Mouse (Mus musculus) forebrain, embryonic 16.5 days (tissue): ENCODE results near the gene Crcp. TPM values are rescaled to one million over a fixed set of nuclear protein-coding genes. Genes with fewer than 3 reads are reported as not detected.

ENCODE experiments used
- ATAC-seq: fragments of 200-750 bp; cut with Nextera tagmentation; 2 replicates; pipeline ENCODE4 v1.8.0; 2017; ENCODE audit warnings: mild to moderate bottlenecking, moderate library complexity
- H3K27ac ChIP-seq: fragments of 300-500 bp; sonication (generic); 2 replicates; pipeline ENCODE4 v1.5.1; 2014; ENCODE audit warnings: low read length, control low read depth
- H3K27me3 ChIP-seq: fragments of 300-500 bp; sonication (generic); replicated peaks from 2 replicates; pipeline ENCODE4 v1.6.1; 2014; ENCODE audit warnings: low read length; ENCODE audit not compliant: control insufficient read depth, insufficient read depth
- H3K36me3 ChIP-seq: fragments of 300-500 bp; sonication (generic); 2 replicates; pipeline ENCODE4 v1.6.1; 2014; ENCODE audit not compliant: control insufficient read depth, insufficient read depth
- H3K4me1 ChIP-seq: fragments of 300-500 bp; sonication (generic); replicated peaks from 2 replicates; pipeline ENCODE4 v1.6.1; 2014; ENCODE audit warnings: low read length; ENCODE audit not compliant: control insufficient read depth, insufficient read depth
- H3K4me2 ChIP-seq: fragments of 300-500 bp; sonication (generic); 2 replicates; pipeline ENCODE4 v1.6.1; 2014; ENCODE audit warnings: mild to moderate bottlenecking, low read length, control low read depth
- H3K4me3 ChIP-seq: fragments of 300-500 bp; sonication (generic); replicated peaks from 2 replicates; pipeline ENCODE4 v1.5.1; 2014; ENCODE audit warnings: mild to moderate bottlenecking, low read length, control low read depth
- H3K9ac ChIP-seq: fragments of 300-500 bp; sonication (generic); replicated peaks from 2 replicates; pipeline ENCODE4 v1.6.1; 2014; ENCODE audit warnings: low read depth, low read length, control low read depth
- H3K9me3 ChIP-seq: fragments of 300-500 bp; sonication (generic); 2 replicates; pipeline ENCODE4 v1.6.1; 2016; ENCODE audit warnings: low read length; ENCODE audit not compliant: control insufficient read depth
- WGBS: fragments of 180-500 bp; shearing (Covaris S2); extraction: QIAGEN DNeasy Blood & Tissue Kit; methylation state at CpG from one replicate; pipeline ENCODE4 v1.1.7; 2014; 5-methylcytosine and 5-hydroxymethylcytosine counted together
- polyA plus RNA-seq: library from polyadenylated mRNA; unstranded; fragments of >200 nt; fragmentation: Nextera tagmentation; extraction: Ambion mirVana; gene quantifications from 2 replicates; pipeline ENCODE4 v1.2.1, GENCODE M21; 2015

Gene Crcp
- 73.7 and 81.4 TPM in 2 replicates for polyA plus RNA-seq

DNA sequence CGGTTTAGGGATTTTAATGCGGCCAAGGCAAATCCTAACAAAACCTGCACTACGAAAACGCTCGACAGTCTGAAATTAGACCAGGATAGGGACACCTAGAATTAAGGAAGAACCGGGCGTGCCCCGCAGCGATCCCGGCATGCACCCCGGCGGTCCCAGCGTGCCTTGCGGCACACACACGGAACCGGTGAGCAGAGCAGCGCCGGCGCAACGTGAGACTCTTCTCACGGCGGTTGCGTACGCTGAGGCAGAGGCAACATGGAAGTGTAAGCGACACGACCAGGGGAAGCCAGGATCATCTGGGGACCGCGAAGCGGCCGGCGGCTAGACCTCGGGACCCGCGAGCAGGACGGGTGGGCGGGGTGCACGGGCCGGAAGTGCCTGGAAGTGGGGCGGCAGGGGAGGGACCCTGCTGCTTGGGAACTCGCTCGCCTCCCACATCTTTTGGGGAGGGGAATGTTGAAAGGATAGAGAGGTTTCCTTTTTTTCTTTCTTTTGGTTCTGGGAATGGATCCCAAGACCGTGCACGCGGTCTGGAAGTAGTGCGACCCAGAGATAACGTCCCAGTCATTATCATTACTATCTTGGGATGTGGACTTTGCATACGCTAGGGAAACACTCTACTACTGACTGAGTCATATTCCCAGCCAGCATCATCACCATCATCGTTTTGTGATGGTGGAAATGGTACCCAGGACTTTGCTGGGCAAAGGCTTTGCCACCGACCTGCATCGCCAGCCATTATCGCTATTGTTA is at the start of gene Crcp, which contains the start of gene Asl:
Crcp (plus strand) TSS at position 149 of the 756 bp plus-strand sequence.
Asl (minus strand) TSS at position 106 of the 756 bp plus-strand sequence.
- Histone ChIP-seq H3K9me3 (no peaks in the 10 kb centered on the region), H3K36me3 (no peaks in the 10 kb centered on the region), H3K27ac (peak within 1 kb of the TSS; percentile 89), H3K4me3 (peak within 1 kb of the TSS; percentile 66), H3K27me3 (no peaks in the 10 kb centered on the region), H3K4me1 (peaks cover 9% of the 10 kb centered on the region), H3K9ac (peak within 1 kb of the TSS; percentile 74), H3K4me2 (peak within 1 kb of the TSS; percentile 72)
- ATAC-seq = peak; percentile 89
- WGBS = 2% methylated on average over 51 of the region's 51 CpGs

DNA sequence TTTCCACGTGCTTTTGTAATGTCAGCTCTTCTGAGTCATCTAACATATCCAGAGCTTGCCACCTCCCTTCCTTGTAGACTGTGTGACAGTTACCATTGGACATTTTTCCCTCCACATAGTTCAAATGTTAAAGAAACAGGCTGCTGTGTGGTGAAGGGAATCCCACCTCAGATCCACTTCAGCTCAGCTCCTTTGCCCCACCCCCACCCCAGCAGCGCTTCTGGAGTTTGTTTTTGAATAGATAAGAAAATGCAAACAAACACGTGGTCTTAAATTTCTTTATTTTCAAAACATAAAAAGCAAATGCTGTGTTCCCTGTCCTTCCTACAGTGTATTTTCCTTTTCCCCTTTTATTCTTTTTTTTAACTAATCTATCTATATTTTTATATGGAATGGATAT is 48.9 kb upstream of the Crcp start:
- H3K9ac ChIP-seq = no peak overlapping the region
- no peak for ATAC-seq
- H3K9me3 ChIP-seq = no peaks in the 10 kb centered on the region
- H3K4me1 ChIP-seq = no peaks in the 10 kb centered on the region
- H3K4me2 ChIP-seq = no peak overlapping the region
- H3K36me3 ChIP-seq = no peaks in the 10 kb centered on the region
- no peaks in the 10 kb centered on the region for H3K27me3 ChIP-seq
- H3K27ac ChIP-seq = no peak overlapping the region
- H3K4me3 ChIP-seq = no peak overlapping the region
- WGBS = 81% methylated on average over 3 of the region's 3 CpGs

DNA sequence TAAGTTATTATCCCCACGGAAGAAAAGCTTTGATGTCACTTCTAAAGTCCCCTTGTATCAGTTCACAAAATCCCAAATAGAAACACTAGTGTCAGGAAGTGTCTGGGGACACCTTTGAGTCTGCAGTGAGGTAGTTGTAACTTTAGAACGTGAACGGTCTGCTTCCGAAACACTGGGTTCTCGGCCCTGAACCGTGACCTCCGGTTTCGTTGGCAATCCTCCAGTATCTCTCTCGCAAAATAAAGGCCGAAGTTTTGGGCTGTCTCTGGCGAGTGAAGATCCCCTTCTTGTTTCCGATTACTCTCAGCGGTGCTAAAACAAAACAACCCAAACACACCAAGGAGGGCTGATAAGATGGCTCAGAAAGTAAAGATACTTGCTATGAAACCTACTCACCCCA is 39.7 kb upstream of the Crcp start:
- no peaks in the 10 kb centered on the region for H3K36me3 ChIP-seq
- no peak overlapping the region for H3K4me3 ChIP-seq
- H3K27me3 ChIP-seq = no peaks in the 10 kb centered on the region
- no peaks in the 10 kb centered on the region for H3K9me3 ChIP-seq
- no peak overlapping the region for H3K4me2 ChIP-seq
- WGBS = 81% methylated on average over 13 of the region's 13 CpGs
- ATAC-seq = no peak
- H3K9ac ChIP-seq = no peak overlapping the region
- no peaks in the 10 kb centered on the region for H3K4me1 ChIP-seq
- no peak overlapping the region for H3K27ac ChIP-seq

DNA sequence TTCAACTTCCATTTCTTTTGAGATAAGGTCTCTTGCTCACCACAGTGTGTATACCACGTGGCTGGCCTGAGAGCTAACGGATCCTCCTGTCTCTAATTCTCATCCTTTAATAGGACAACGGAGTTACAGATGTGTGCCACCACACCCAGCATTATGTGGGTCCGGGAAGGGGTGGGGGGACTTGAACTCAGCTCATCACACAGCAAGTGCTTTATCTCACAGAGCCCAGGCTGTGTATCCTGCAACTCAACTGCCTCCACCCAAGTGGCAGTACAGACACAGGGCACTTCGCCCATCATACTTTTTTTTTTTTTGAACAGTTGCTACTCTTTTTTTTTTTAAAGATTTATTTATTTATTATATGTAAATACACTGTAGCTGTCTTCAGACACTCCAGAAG is 37.2 kb upstream of the Crcp start:
- Histone ChIP-seq H3K4me2 (no peak overlapping the region), H3K36me3 (no peaks in the 10 kb centered on the region), H3K27ac (no peak overlapping the region), H3K27me3 (no peaks in the 10 kb centered on the region), H3K4me3 (no peak overlapping the region), H3K9me3 (no peaks in the 10 kb centered on the region), H3K4me1 (no peaks in the 10 kb centered on the region), H3K9ac (no peak overlapping the region)
- ATAC-seq = no peak
- 90% methylated on average over 5 of the region's 5 CpGs for WGBS

DNA sequence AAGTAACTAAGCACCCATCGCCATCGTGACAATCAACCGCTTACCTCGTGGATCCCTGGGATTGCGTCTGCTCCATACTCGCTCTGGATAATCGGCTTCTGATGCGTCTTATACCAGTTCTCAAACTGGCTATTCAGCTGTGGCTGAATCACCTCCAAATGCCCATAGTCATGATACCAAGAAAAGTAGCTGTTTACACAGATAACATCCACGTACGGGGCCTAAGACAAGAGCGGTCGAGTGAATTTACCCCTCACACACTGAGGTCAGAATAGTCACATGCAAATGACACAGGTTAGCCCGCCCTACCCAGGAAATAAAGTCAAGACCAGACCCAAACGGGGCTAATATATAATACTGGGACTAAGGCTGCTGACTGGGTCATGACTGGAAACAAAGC is 35.7 kb upstream of the Crcp start:
- no peak overlapping the region for H3K4me3 ChIP-seq
- H3K9me3 ChIP-seq = no peaks in the 10 kb centered on the region
- no peaks in the 10 kb centered on the region for H3K27me3 ChIP-seq
- no peaks in the 10 kb centered on the region for H3K36me3 ChIP-seq
- no peak for ATAC-seq
- 93% methylated on average over 14 of the region's 14 CpGs for WGBS
- no peak overlapping the region for H3K27ac ChIP-seq
- H3K4me1 ChIP-seq = no peaks in the 10 kb centered on the region
- no peak overlapping the region for H3K9ac ChIP-seq
- no peak overlapping the region for H3K4me2 ChIP-seq

DNA sequence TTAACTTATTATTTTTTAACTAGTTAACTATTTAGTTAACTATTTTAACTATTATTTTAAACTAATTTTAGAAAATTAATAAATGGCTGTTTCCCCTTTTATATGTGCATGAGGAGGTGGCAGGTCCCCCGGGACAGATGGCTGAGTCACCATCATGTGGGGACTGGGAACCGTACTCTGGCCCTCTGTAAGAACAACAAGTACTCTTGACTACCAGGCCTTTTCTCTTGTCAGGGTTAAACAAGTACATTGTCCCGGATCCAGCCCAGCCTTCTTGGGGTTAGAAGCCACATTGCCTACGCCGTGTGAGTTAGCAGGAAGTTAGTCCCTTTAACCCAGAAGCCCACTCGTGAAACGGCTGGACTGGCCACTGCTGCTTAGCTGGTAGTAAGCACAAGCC is 34.1 kb upstream of the Crcp start:
- Histone ChIP-seq H3K9me3 (no peaks in the 10 kb centered on the region), H3K4me1 (no peaks in the 10 kb centered on the region), H3K9ac (no peak overlapping the region), H3K4me2 (no peak overlapping the region), H3K4me3 (no peak overlapping the region), H3K27me3 (no peaks in the 10 kb centered on the region), H3K36me3 (no peaks in the 10 kb centered on the region), H3K27ac (no peak overlapping the region)
- 95% methylated on average over 7 of the region's 7 CpGs for WGBS
- ATAC-seq = no peak

DNA sequence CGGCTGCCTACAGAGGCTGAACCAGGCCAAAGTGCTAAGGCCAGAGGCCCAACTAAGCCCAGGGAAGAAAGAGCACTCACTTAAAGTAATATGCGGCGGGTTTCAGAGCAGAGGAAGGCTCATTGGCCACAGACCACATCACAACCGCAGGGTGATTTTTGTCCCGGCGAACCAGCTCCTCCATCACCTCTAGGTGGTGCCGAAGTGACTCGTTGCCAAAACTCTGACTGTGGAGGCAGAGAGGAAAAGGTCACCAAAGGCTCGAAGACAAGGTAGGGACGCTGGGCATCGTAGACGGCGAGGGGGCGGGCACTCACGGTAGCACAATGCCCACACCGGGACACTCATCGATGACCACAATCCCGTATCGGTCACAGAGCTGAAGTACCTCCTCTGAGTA is 31.4 kb upstream of the Crcp start:
- 69% methylated on average over 19 of the region's 19 CpGs for WGBS

DNA sequence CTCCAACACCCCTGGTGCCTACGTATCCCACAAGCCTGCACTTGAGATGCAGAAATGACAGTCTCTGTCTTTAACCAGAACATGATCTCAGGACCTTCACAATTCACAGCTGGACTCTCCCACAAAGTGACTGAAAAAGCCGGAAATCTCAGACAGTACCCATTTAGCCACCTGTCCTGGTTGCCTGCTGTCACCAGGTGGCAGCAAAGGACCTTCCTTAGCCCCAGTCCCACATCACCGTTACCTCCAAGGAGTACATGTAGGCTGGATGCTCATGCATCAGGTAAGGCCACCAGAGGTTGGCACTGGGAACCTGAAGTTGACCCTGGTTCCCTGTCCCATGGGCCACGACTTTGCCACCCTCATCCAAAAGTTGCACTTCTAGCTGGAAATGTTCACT is 30.0 kb upstream of the Crcp start:
- H3K27ac ChIP-seq = no peak overlapping the region
- peaks cover 8% of the 10 kb centered on the region; the same call in 1 of the 2 replicates for H3K4me1 ChIP-seq
- no peaks in the 10 kb centered on the region for H3K27me3 ChIP-seq
- ATAC-seq = peak; percentile 55
- no peaks in the 10 kb centered on the region for H3K36me3 ChIP-seq
- H3K9ac ChIP-seq = no peak overlapping the region
- WGBS = 33% methylated on average over 4 of the region's 4 CpGs
- H3K4me2 ChIP-seq = no peak overlapping the region
- no peaks in the 10 kb centered on the region for H3K9me3 ChIP-seq
- no peak overlapping the region for H3K4me3 ChIP-seq

More for the DNA sequence above, 31.4 kb upstream of the Crcp start:
- H3K4me1 ChIP-seq = peaks cover 7% of the 10 kb centered on the region; the same call in 1 of the 2 replicates
- no peak overlapping the region for H3K4me3 ChIP-seq
- H3K27ac ChIP-seq = no peak overlapping the region
- H3K27me3 ChIP-seq = no peaks in the 10 kb centered on the region
- no peak overlapping the region for H3K9ac ChIP-seq
- no peak for ATAC-seq
- H3K9me3 ChIP-seq = no peaks in the 10 kb centered on the region
- no peak overlapping the region for H3K4me2 ChIP-seq
- H3K36me3 ChIP-seq = no peaks in the 10 kb centered on the region

DNA sequence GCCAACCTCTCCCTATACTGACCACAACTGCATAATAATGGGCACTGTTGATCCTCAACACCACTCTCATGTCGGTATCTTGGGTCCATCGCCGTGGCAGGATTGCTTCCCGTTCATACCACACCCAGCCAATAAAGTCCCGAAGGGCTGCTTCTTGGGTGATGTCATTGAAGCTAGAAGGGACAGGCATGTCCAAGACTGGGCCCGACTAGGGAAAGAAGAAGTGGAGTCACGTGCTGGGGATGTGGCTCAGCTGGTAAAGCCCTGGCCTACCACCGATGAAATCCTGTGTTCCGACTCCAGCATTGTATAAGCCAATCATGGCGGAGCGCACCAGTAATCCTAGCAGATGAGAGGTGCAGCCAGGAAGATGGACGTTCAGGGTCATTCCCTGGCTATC is 28.4 kb upstream of the Crcp start:
- H3K9me3 ChIP-seq = no peaks in the 10 kb centered on the region
- H3K27ac ChIP-seq = no peak overlapping the region
- peaks cover 8% of the 10 kb centered on the region; the same call in 1 of the 2 replicates for H3K4me1 ChIP-seq
- WGBS = 95% methylated on average over 12 of the region's 12 CpGs
- H3K9ac ChIP-seq = no peak overlapping the region
- no peak for ATAC-seq
- H3K36me3 ChIP-seq = no peaks in the 10 kb centered on the region
- no peak overlapping the region for H3K4me3 ChIP-seq
- H3K4me2 ChIP-seq = no peak overlapping the region
- H3K27me3 ChIP-seq = no peaks in the 10 kb centered on the region
